Comparison of ENCODE assay signal across 1 mouse cellular context in the genomic region with DNA sequence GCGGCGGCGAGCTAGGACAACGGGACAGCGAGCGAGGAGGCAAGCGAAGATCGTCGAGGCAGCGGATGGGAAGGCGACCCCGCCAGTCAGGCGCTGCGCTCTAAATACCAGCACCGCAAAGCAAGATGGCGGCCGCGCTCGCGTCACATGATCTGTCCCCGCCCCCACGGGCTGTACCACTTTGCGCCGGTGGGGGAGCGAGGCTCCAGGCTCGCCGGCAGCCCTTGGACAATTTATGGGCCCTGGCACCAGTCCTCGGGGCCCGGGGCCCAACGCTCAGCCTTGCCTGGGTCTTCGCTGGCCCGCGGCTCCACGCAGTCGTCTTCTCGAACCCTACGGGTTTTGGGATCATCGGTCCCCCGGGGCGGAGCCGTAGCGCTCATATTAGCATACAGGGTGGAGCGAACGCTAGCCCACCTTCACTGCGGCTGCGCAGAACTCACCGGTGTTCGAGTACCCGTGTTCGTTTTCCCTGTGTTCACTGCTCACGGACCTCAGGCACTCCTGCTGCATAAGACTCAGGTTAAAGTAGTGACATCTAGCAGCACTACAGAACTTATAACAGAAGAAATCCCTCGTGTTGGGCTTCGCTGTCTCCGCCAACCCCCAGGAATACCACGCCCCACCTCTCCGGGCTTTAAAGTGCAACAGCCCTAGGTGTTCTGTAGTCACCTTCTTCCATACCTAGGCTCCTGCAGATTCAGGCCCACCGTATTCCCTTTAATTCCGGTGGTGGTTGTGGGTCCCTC.
TF ChIP-seq lines count a peak whose summit lies in the region.

A gene (minus strand): TSS at position 386 of the 749 bp plus-strand sequence.

TF ChIP-seq in MEL, 35 proteins besides CTCF, POLR2A, EP300 and RAD21 (continued from another document):
- peak; percentile 94 for TF ChIP-seq USF1 (IDR thresholded peaks at IDR 0.05; ENCODE audit: low read depth, low read length)
- TF ChIP-seq RCOR1 (IDR thresholded peaks at IDR 0.05; ENCODE audit: low read depth, low read length): no peak
- no peak for TF ChIP-seq MAFK (IDR thresholded peaks at IDR 0.05; ENCODE audit: borderline replicate concordance, low read depth, low read length)
- TF ChIP-seq MYB (IDR thresholded peaks at IDR 0.05; ENCODE audit: low read depth, low read length): no peak
TF ChIP-seq in MEL: peak in this region for 12.
